Mouse (Mus musculus) midbrain, embryonic 14.5 days (tissue): ENCODE measurements around the gene Uhrf1bp1l. TPM values are rescaled to one million over a fixed set of nuclear protein-coding genes. Genes with fewer than 3 reads are reported as not detected.

Experiments used
- ATAC-seq: fragments of 200-750 bp; cut with Nextera tagmentation; 2 replicates; pipeline ENCODE4 v1.8.0; 2017; ENCODE audit warnings: moderate number of reproducible peaks, moderate library complexity; ENCODE audit not compliant: low FRiP score, low TSS enrichment
- DNase-seq: peaks from one replicate; pipeline ENCODE4 v3.0.0-alpha.2; 2015
- H3K27ac ChIP-seq: fragments of 300-500 bp; sonication (generic); replicated peaks from 2 replicates; pipeline ENCODE4 v1.5.1; 2014; ENCODE audit warnings: mild to moderate bottlenecking, low read depth, low read length, moderate library complexity
- H3K27me3 ChIP-seq: fragments of 300-500 bp; sonication (generic); 2 replicates; pipeline ENCODE4 v1.6.1; 2014; ENCODE audit warnings: low read length, control low read depth, mixed read lengths; ENCODE audit not compliant: control insufficient read depth, insufficient read depth
- H3K36me3 ChIP-seq: fragments of 300-500 bp; sonication (generic); 2 replicates; pipeline ENCODE4 v1.6.1; 2014; ENCODE audit warnings: low read length, control low read depth; ENCODE audit not compliant: control insufficient read depth, insufficient read depth
- H3K4me1 ChIP-seq: fragments of 300-500 bp; sonication (generic); 2 replicates; pipeline ENCODE4 v1.6.1; 2014; ENCODE audit warnings: mild to moderate bottlenecking, antibody characterized with exemption, low read length, control low read depth; ENCODE audit not compliant: control insufficient read depth, insufficient read depth
- H3K4me2 ChIP-seq: fragments of 300-500 bp; sonication (generic); 2 replicates; pipeline ENCODE4 v1.6.1; 2014; ENCODE audit warnings: mild to moderate bottlenecking, low read length, moderate library complexity
- H3K4me3 ChIP-seq: fragments of 300-500 bp; sonication (generic); replicated peaks from 2 replicates; pipeline ENCODE4 v1.5.1; 2014; ENCODE audit warnings: low read depth, low read length
- H3K9ac ChIP-seq: fragments of 300-500 bp; sonication (generic); replicated peaks from 2 replicates; pipeline ENCODE4 v1.6.1; 2014; ENCODE audit warnings: mild to moderate bottlenecking, low read length, moderate library complexity
- H3K9me3 ChIP-seq: fragments of 300-500 bp; sonication (generic); 2 replicates; pipeline ENCODE4 v1.6.1; 2016; ENCODE audit warnings: low read length, control low read depth, mixed read lengths; ENCODE audit not compliant: control insufficient read depth
- whole genome bisulfite sequencing: fragments of 180-500 bp; shearing (Covaris S2); extraction: QIAGEN DNeasy Blood & Tissue Kit; methylation state at CpG from one replicate; pipeline ENCODE4 v1.1.7; 2014; 5-methylcytosine and 5-hydroxymethylcytosine counted together
- polyA plus RNA-seq: library from polyadenylated mRNA; unstranded; fragments of >200 nt; fragmentation: Nextera tagmentation; extraction: Ambion mirVana; gene quantifications from 2 replicates; pipeline ENCODE4 v1.2.1, GENCODE M21; 2014

The Uhrf1bp1l gene
- polyA plus RNA-seq, 1 experiment from 2014 or later: 37.9 TPM

DNA sequence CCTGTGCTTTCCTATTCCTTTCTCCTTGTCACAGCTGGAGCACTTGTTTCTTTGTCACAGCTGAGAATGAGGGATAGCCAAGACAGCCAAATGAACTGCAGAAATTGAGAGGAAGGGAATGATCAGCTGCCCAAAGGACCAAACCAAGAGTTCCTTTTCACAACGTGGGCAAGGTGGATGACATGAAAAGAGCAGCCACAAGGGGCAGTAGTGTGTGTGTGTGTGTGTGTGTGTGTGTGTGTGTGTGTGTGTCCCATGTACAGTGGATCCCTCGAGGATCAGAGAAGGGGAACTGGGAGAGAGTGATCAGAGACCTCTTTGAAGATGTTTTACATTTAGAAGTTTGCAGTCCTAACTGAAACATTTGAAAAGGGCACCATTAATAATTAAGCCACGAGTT is 92.7 kb downstream of the Uhrf1bp1l start:
- ATAC-seq (no peak), DNase-seq (peak; percentile 8)
- Histone ChIP-seq H3K4me2 (no peak overlapping the region), H3K27me3 (no peaks in the 10 kb centered on the region), H3K36me3 (no peaks in the 10 kb centered on the region), H3K27ac (no peak overlapping the region), H3K4me1 (no peaks in the 10 kb centered on the region), H3K9ac (no peak overlapping the region), H3K9me3 (no peaks in the 10 kb centered on the region), H3K4me3 (no peak overlapping the region)
- 45% methylated on average over 3 of the region's 3 CpGs for WGBS

- no peak overlapping the region for H3K4me2 ChIP-seq
- H3K27me3 ChIP-seq: no peaks in the 10 kb centered on the region
- no peak for DNase-seq
- ATAC-seq: no peak
- no peaks in the 10 kb centered on the region for H3K4me1 ChIP-seq
- H3K4me3 ChIP-seq: no peak overlapping the region
- H3K9me3 ChIP-seq: no peaks in the 10 kb centered on the region
- H3K36me3 ChIP-seq: no peaks in the 10 kb centered on the region
- WGBS: 87% methylated on average over 3 of the region's 3 CpGs
- H3K9ac ChIP-seq: no peak overlapping the region
- no peak overlapping the region for H3K27ac ChIP-seq
Measured at GRCm38 (mm10) chr10:89838834-89839233, 94.0 kb downstream of the Uhrf1bp1l start.

GRCm38 (mm10) chr10:89850951-89851350 is 106.2 kb downstream of the Uhrf1bp1l start:
- H3K36me3 ChIP-seq: no peaks in the 10 kb centered on the region
- no peaks in the 10 kb centered on the region for H3K27me3 ChIP-seq
- no peak overlapping the region for H3K4me3 ChIP-seq
- H3K27ac ChIP-seq: no peak overlapping the region
- no peaks in the 10 kb centered on the region for H3K4me1 ChIP-seq
- H3K9ac ChIP-seq: no peak overlapping the region
- H3K4me2 ChIP-seq: no peak overlapping the region
- ATAC-seq: no peak
- 96% methylated on average over 6 of the region's 6 CpGs for WGBS
- no peaks in the 10 kb centered on the region for H3K9me3 ChIP-seq
- DNase-seq: no peak

- no peak for DNase-seq
- Histone ChIP-seq H3K27ac (no peak overlapping the region), H3K36me3 (no peaks in the 10 kb centered on the region), H3K4me2 (no peak overlapping the region), H3K9ac (no peak overlapping the region), H3K4me3 (no peak overlapping the region), H3K27me3 (no peaks in the 10 kb centered on the region), H3K4me1 (no peaks in the 10 kb centered on the region), H3K9me3 (no peaks in the 10 kb centered on the region)
- 84% methylated on average over 5 of the region's 5 CpGs for WGBS
- no peak for ATAC-seq
Measured at GRCm38 (mm10) chr10:89855251-89855875, 110.6 kb downstream of the Uhrf1bp1l start.

DNA sequence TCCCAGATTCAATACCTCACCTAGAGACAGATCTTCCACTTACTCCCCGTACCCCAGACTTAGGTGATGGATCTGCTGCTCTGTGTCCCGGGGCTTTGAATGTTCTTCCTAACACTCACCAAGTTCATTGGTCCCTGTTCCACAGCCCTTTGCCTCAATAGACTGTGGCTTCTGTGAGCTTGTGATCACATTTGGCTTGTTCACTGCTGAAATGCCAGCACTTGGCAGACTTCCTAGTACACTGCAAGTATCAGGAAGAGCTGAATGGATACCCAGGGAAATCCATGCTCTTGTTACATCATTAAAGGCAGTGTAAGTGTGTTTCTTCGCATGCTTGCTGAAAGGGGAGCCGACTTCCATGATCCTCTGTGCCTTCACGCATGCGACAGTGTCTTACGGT is 111.5 kb downstream of the Uhrf1bp1l start:
- no peak for DNase-seq
- H3K4me3 ChIP-seq: no peak overlapping the region
- H3K4me2 ChIP-seq: no peak overlapping the region
- 96% methylated on average over 7 of the region's 7 CpGs for WGBS
- H3K36me3 ChIP-seq: no peaks in the 10 kb centered on the region
- no peak overlapping the region for H3K9ac ChIP-seq
- H3K27ac ChIP-seq: no peak overlapping the region
- no peaks in the 10 kb centered on the region for H3K4me1 ChIP-seq
- ATAC-seq: no peak
- no peaks in the 10 kb centered on the region for H3K27me3 ChIP-seq
- no peaks in the 10 kb centered on the region for H3K9me3 ChIP-seq

DNA sequence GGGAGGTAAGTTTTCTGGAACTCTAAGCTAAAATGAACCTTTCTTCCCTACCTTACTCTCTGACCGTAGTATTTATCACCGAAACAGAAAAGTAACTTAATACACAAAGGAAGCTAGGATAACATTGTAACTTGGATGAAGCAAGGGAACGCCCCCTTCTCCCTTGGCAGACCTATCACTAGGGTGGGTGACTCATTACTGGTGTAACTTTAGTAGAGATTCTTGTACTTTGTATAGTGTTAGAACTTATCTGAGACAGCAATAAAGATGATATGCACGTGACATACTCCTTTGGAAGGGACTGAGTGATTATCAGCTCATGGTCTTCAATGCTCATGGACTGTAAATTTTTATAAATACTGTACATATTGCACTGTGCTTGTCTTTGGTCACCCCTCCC is 123.4 kb downstream of the Uhrf1bp1l start:
- WGBS: 91% methylated on average over 4 of the region's 4 CpGs
- Histone ChIP-seq H3K27me3 (no peaks in the 10 kb centered on the region), H3K36me3 (no peaks in the 10 kb centered on the region), H3K4me1 (no peaks in the 10 kb centered on the region), H3K9me3 (no peaks in the 10 kb centered on the region), H3K4me2 (no peak overlapping the region), H3K27ac (no peak overlapping the region), H3K4me3 (no peak overlapping the region), H3K9ac (no peak overlapping the region)
- DNase-seq (no peak), ATAC-seq (no peak)

DNA sequence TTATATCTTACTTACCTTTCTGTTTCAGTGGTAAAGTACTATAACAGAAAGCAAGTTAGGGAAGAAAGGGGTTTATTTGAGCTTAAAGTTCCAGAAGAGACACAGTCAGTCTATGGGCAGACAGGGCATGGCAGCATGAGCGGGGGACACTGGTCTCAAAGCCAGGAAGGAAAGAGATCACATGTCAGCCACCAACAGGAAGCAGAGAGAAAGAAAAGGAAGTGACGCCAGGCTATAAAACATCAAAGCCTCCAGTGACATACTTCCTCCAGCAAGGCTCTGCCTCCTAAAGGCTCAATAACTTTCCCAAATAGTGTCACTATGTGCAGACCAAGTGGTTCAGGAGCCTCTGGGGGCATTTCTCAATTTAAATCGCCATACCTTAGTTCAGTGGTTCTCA is 124.0 kb downstream of the Uhrf1bp1l start:
- WGBS: 82% methylated on average over 3 of the region's 3 CpGs
- DNase-seq: no peak

More for the DNA sequence above, 124.0 kb downstream of the Uhrf1bp1l start:
- no peak overlapping the region for H3K27ac ChIP-seq
- no peaks in the 10 kb centered on the region for H3K9me3 ChIP-seq
- no peaks in the 10 kb centered on the region for H3K27me3 ChIP-seq
- H3K4me3 ChIP-seq: no peak overlapping the region
- no peak overlapping the region for H3K9ac ChIP-seq
- no peak overlapping the region for H3K4me2 ChIP-seq
- H3K4me1 ChIP-seq: no peaks in the 10 kb centered on the region
- no peak for ATAC-seq
- H3K36me3 ChIP-seq: no peaks in the 10 kb centered on the region

Other genes with a start within 250 kb of the Uhrf1bp1l start
- gene Nr1h4, start 211.4 kb upstream of the Uhrf1bp1l start, polyA plus RNA-seq: not detected in 2 replicates
- 1.1 and 1.3 TPM in 2 replicates for gene Slc17a8, start 123.7 kb upstream of the Uhrf1bp1l start, polyA plus RNA-seq
- gene Scyl2, start 58.7 kb upstream of the Uhrf1bp1l start, polyA plus RNA-seq: 18.8 and 20.6 TPM in 2 replicates
- gene Actr6, start 12.7 kb upstream of the Uhrf1bp1l start, polyA plus RNA-seq: 53.8 and 63.0 TPM in 2 replicates
- gene Anks1b, start 128.5 kb downstream of the Uhrf1bp1l start, polyA plus RNA-seq: 73.1 and 78.1 TPM in 2 replicates